Mouse (Mus musculus) ES-Bruce4 (cell line): Measurements from ENCODE around the gene Gm26657.

Experiments
- CTCF ChIP-seq: IDR thresholded peaks from one replicate; pipeline ENCODE4 v1.8.1; 2011; ENCODE audit warnings: low read depth, low read length
- EP300 ChIP-seq: IDR thresholded peaks from 2 replicates; pipeline ENCODE4 v1.6.1; 2011; ENCODE audit warnings: low read depth, low read length; ENCODE audit not compliant: insufficient read depth
- POLR2A ChIP-seq: IDR thresholded peaks from one replicate; pipeline ENCODE4 v1.8.1; 2011; ENCODE audit warnings: low read length; ENCODE audit not compliant: insufficient read depth

GRCm38 (mm10) chr4:56747456-56747855, 7.6 kb downstream of the Gm26657 start:
- TF ChIP-seq EP300, result no peak
- TF ChIP-seq CTCF, result no peak
- no peak for TF ChIP-seq POLR2A
